Mouse (Mus musculus): Measurements from ENCODE around the gene Fam49a. TPM values are rescaled to one million over a fixed set of nuclear protein-coding genes. Genes with fewer than 3 reads are reported as not detected.

Fam49a gene
- polyA plus RNA-seq, 1 experiment from 2014 or later, result 131 TPM

- DNase-seq (ENCODE audit: low spot score) (no peak), ATAC-seq (no peak)
- no peak overlapping the region for H3K4me2 ChIP-seq (ENCODE audit: low read length)
- no peaks in the 10 kb centered on the region; the same call in 1 of the 2 replicates for H3K4me1 ChIP-seq (ENCODE audit: control insufficient read depth, insufficient read depth, low read length)
- WGBS, result 75% methylated on average over 7 of the region's 7 CpGs
- no peaks in the 10 kb centered on the region for H3K36me3 ChIP-seq (ENCODE audit: control insufficient read depth, insufficient read depth, low read length)
- no peaks in the 10 kb centered on the region for H3K9me3 ChIP-seq (replicated peaks; ENCODE audit: control insufficient read depth, low read length)
- H3K9ac ChIP-seq (ENCODE audit: low read length), result no peak overlapping the region
- H3K27me3 ChIP-seq (replicated peaks; ENCODE audit: control insufficient read depth, insufficient read depth, low read length), result no peaks in the 10 kb centered on the region
- H3K4me3 ChIP-seq (ENCODE audit: low read depth, low read length), result no peak overlapping the region
- H3K27ac ChIP-seq (ENCODE audit: low read depth, low read length), result no peak overlapping the region
Observed at GRCm38 (mm10) chr12:12278464-12278872, 16.5 kb downstream of the Fam49a start.

GRCm38 (mm10) chr12:12283702-12284288, 21.9 kb downstream of the Fam49a start:
- Histone ChIP-seq H3K27ac (ENCODE audit: low read depth, low read length) (no peak overlapping the region), H3K9ac (ENCODE audit: low read length) (no peak overlapping the region), H3K36me3 (ENCODE audit: control insufficient read depth, insufficient read depth, low read length) (no peaks in the 10 kb centered on the region), H3K4me2 (ENCODE audit: low read length) (no peak overlapping the region), H3K9me3 (replicated peaks; ENCODE audit: control insufficient read depth, low read length) (no peaks in the 10 kb centered on the region), H3K27me3 (replicated peaks; ENCODE audit: control insufficient read depth, insufficient read depth, low read length) (no peaks in the 10 kb centered on the region), H3K4me3 (ENCODE audit: low read depth, low read length) (no peak overlapping the region), H3K4me1 (ENCODE audit: control insufficient read depth, insufficient read depth, low read length) (peaks cover 20% of the 10 kb centered on the region)
- DNase-seq (ENCODE audit: low spot score) (no peak), ATAC-seq (no peak)
- 91% methylated on average over 10 of the region's 10 CpGs for WGBS

GRCm38 (mm10) chr12:12284521-12284920, 22.6 kb downstream of the Fam49a start:
- DNase-seq (ENCODE audit: low spot score), result no peak
- no peak for ATAC-seq
- WGBS, result 90% methylated on average over 6 of the region's 6 CpGs
- Histone ChIP-seq H3K4me1 (ENCODE audit: control insufficient read depth, insufficient read depth, low read length) (peaks cover 20% of the 10 kb centered on the region), H3K36me3 (ENCODE audit: control insufficient read depth, insufficient read depth, low read length) (no peaks in the 10 kb centered on the region), H3K27me3 (replicated peaks; ENCODE audit: control insufficient read depth, insufficient read depth, low read length) (no peaks in the 10 kb centered on the region), H3K27ac (ENCODE audit: low read depth, low read length) (no peak overlapping the region), H3K9me3 (replicated peaks; ENCODE audit: control insufficient read depth, low read length) (no peaks in the 10 kb centered on the region), H3K4me2 (ENCODE audit: low read length) (no peak overlapping the region), H3K4me3 (ENCODE audit: low read depth, low read length) (no peak overlapping the region), H3K9ac (ENCODE audit: low read length) (no peak overlapping the region)

DNA sequence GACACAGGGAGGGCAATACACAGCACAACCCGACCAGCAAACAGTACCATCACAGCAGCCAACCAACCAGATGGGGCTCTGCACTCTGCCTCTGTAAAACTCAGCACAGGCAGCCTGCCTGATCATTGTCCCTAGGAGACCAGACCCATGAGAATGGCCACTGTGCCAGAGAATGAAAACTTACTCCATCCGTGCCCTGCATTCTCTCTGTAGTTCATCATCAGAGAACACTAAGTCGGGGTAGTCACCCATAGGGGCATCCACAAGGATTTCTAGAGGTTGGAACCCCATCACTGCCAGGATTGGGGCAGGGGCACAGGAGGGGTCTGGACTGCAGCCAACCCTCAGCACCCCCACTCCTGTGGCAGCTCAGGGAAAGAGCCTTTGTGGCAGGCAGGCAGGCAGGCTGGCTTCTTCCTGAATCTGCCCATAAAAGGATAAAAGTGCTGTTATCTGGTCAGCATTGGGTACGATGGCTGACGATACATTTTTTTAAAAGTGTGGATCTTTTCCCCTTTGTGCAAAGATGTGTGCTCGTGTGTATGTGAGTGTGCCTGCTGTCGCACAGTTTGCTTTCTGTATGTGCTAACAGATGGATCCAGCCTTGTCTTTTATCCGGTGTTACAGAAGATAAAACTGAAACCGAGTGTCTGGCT, 25.3 kb downstream of the Fam49a start:
- H3K36me3 ChIP-seq (ENCODE audit: control insufficient read depth, insufficient read depth, low read length), result no peaks in the 10 kb centered on the region
- ATAC-seq, result peak; percentile 87
- no peaks in the 10 kb centered on the region for H3K9me3 ChIP-seq (replicated peaks; ENCODE audit: control insufficient read depth, low read length)
- H3K27me3 ChIP-seq (replicated peaks; ENCODE audit: control insufficient read depth, insufficient read depth, low read length), result no peaks in the 10 kb centered on the region
- no peak overlapping the region for H3K4me3 ChIP-seq (ENCODE audit: low read depth, low read length)
- H3K27ac ChIP-seq (ENCODE audit: low read depth, low read length), result peak overlapping the region; percentile 96
- WGBS, result 38% methylated on average over 9 of the region's 9 CpGs
- H3K4me2 ChIP-seq (ENCODE audit: low read length), result peak overlapping the region; percentile 33
- peaks cover 20% of the 10 kb centered on the region for H3K4me1 ChIP-seq (ENCODE audit: control insufficient read depth, insufficient read depth, low read length)
- H3K9ac ChIP-seq (ENCODE audit: low read length), result peak overlapping the region; percentile 40; the same call in 1 of the 2 replicates
- peak; percentile 89 for DNase-seq (ENCODE audit: low spot score)

DNA sequence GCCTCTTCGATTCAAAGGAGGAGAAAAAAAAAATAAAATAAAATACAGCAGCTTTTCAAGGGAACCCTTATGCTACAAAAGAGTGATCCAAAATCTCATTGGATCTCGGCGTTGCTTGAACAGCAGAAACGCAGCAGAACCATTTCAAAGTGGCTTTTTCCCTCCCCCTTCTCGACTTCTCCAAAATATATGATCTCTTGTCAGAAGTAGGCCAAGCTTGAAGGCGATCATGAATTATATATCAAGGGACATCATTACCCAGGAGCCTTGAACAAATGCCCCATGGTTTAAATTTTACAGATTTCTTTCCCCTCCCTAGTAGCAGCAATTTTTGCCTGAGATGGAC, 25.8 kb downstream of the Fam49a start:
- Histone ChIP-seq H3K36me3 (ENCODE audit: control insufficient read depth, insufficient read depth, low read length) (no peaks in the 10 kb centered on the region), H3K27ac (ENCODE audit: low read depth, low read length) (peak overlapping the region; percentile 96), H3K4me3 (ENCODE audit: low read depth, low read length) (no peak overlapping the region), H3K9me3 (replicated peaks; ENCODE audit: control insufficient read depth, low read length) (no peaks in the 10 kb centered on the region), H3K4me1 (ENCODE audit: control insufficient read depth, insufficient read depth, low read length) (peaks cover 20% of the 10 kb centered on the region), H3K4me2 (ENCODE audit: low read length) (peak overlapping the region; percentile 20), H3K9ac (ENCODE audit: low read length) (peak overlapping the region; percentile 40; the same call in 1 of the 2 replicates), H3K27me3 (replicated peaks; ENCODE audit: control insufficient read depth, insufficient read depth, low read length) (no peaks in the 10 kb centered on the region)
- ATAC-seq (no peak; the same call in 1 of the 2 replicates), DNase-seq (ENCODE audit: low spot score) (no peak)
- 58% methylated on average over 6 of the region's 6 CpGs for WGBS

DNA sequence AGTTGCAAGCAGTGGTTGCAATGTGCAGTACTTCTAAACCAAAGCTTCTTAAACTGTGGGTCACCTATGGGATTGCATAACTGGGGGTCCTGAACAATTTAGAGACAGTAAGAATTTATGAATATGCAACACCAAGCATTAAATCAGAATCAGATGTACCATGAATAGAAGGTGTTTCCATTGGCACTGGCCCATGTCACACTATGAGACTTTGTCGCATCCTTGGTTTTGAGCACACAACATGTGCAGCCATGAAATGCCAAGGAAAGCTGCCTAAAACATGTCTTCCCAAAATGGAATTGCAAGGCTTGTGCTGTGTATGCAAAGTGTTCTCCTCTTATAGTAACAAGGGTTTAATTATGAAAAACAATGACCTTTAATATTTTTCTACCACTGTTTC, 26.6 kb downstream of the Fam49a start:
- ATAC-seq, result no peak
- Histone ChIP-seq H3K9ac (ENCODE audit: low read length) (no peak overlapping the region), H3K9me3 (replicated peaks; ENCODE audit: control insufficient read depth, low read length) (no peaks in the 10 kb centered on the region), H3K4me3 (ENCODE audit: low read depth, low read length) (no peak overlapping the region), H3K27me3 (replicated peaks; ENCODE audit: control insufficient read depth, insufficient read depth, low read length) (no peaks in the 10 kb centered on the region), H3K36me3 (ENCODE audit: control insufficient read depth, insufficient read depth, low read length) (no peaks in the 10 kb centered on the region), H3K4me2 (ENCODE audit: low read length) (no peak overlapping the region; the same call in 1 of the 2 replicates), H3K4me1 (ENCODE audit: control insufficient read depth, insufficient read depth, low read length) (peaks cover 20% of the 10 kb centered on the region), H3K27ac (ENCODE audit: low read depth, low read length) (peak overlapping the region; percentile 96)
- DNase-seq (ENCODE audit: low spot score), result peak; percentile 41
- WGBS, result 58% methylated on average over 1 of the region's 1 CpGs

- Histone ChIP-seq H3K27ac (ENCODE audit: low read depth, low read length) (peak overlapping the region; percentile 23; the same call in 1 of the 2 replicates), H3K4me2 (ENCODE audit: low read length) (no peak overlapping the region), H3K4me3 (ENCODE audit: low read depth, low read length) (no peak overlapping the region), H3K9me3 (replicated peaks; ENCODE audit: control insufficient read depth, low read length) (no peaks in the 10 kb centered on the region), H3K4me1 (ENCODE audit: control insufficient read depth, insufficient read depth, low read length) (peaks cover 20% of the 10 kb centered on the region), H3K36me3 (ENCODE audit: control insufficient read depth, insufficient read depth, low read length) (no peaks in the 10 kb centered on the region), H3K9ac (ENCODE audit: low read length) (no peak overlapping the region), H3K27me3 (replicated peaks; ENCODE audit: control insufficient read depth, insufficient read depth, low read length) (no peaks in the 10 kb centered on the region)
- ATAC-seq (no peak), DNase-seq (ENCODE audit: low spot score) (no peak)
- WGBS, result 85% methylated on average over 3 of the region's 3 CpGs
Observed at GRCm38 (mm10) chr12:12289636-12290035, 27.7 kb downstream of the Fam49a start.

- H3K27ac ChIP-seq (ENCODE audit: low read depth, low read length), result no peak overlapping the region
Observed at GRCm38 (mm10) chr12:12292043-12292618, 30.2 kb downstream of the Fam49a start.

More at GRCm38 (mm10) chr12:12292043-12292618, 30.2 kb downstream of the Fam49a start:
- WGBS, result 38% methylated on average over 5 of the region's 5 CpGs
- ATAC-seq (no peak), DNase-seq (ENCODE audit: low spot score) (no peak)
- H3K36me3 ChIP-seq (ENCODE audit: control insufficient read depth, insufficient read depth, low read length), result no peaks in the 10 kb centered on the region
- H3K9me3 ChIP-seq (replicated peaks; ENCODE audit: control insufficient read depth, low read length), result no peaks in the 10 kb centered on the region
- no peak overlapping the region for H3K4me3 ChIP-seq (ENCODE audit: low read depth, low read length)
- no peaks in the 10 kb centered on the region for H3K27me3 ChIP-seq (replicated peaks; ENCODE audit: control insufficient read depth, insufficient read depth, low read length)
- H3K9ac ChIP-seq (ENCODE audit: low read length), result no peak overlapping the region
- H3K4me1 ChIP-seq (ENCODE audit: control insufficient read depth, insufficient read depth, low read length), result peaks cover 14% of the 10 kb centered on the region
- no peak overlapping the region for H3K4me2 ChIP-seq (ENCODE audit: low read length)
